Mouse (Mus musculus) kidney, postnatal 36 days (tissue): ENCODE measurements at regions not wholly inside any gene's neighbourhood (a gene's known extent, or its start where the extent isn't known, plus 50 kb on each side); places are given as distances from the start of the nearest gene placed in this dataset.
"Not testable (repeated sequence)": the region's sequence is repeated elsewhere in the genome, so short reads cannot be mapped to it uniquely, and the experiment has no call there.

Source experiments
- DNase-seq, 2 experiments: peaks; one replicate each; pipeline ENCODE4 v3.0.0; 2021 to 2022; ENCODE audit warnings: mixed read lengths in 2 of 2

GRCm38 (mm10) chr5:142281997-142282396, 119.3 kb upstream of the Foxk1 start:
- no peak for DNase-seq

DNA sequence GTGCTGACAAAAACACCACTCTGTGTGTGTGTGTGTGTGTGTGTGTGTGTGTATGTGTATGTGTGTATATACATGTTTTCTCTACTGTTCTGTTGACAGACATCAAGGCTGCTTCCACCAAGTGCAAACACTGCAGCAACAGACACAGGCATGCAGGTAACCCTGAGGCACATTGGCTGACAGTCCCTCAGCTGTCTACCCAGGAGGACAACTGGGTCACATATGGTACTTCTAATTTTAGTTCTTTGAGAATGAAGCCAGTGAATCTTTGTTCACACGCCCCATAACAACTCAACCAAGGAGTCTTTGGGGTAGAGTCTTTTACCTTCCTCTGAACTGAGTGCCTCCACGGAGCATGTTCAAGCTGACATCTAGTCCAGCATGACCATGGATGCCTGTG, 113.3 kb upstream of the Foxk1 start:
- no peak for DNase-seq

DNA sequence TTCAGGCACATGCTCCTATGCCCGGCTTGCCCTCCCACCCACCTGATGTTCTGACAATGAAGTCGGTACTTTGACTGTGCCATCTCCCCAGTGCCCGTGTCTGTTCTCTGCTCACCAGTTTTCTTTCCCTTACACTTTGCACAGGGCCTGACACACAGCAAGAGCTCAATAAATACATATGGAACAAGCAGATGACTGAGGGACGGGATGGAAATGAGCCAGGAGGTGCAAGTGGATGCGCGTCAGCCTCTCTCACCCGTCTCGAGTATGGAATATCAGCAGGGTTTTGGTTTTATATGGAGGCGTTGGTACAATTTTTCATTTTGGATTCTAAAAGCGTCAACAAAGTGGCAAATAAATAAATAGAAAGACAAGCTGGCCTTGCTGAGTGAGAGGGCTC, 109.8 kb upstream of the Foxk1 start:
- DNase-seq: no peak

- not testable (repeated sequence) for DNase-seq
These were observed 104.9 kb upstream of the Foxk1 start for GRCm38 (mm10) chr5:142296401-142296800.

DNA sequence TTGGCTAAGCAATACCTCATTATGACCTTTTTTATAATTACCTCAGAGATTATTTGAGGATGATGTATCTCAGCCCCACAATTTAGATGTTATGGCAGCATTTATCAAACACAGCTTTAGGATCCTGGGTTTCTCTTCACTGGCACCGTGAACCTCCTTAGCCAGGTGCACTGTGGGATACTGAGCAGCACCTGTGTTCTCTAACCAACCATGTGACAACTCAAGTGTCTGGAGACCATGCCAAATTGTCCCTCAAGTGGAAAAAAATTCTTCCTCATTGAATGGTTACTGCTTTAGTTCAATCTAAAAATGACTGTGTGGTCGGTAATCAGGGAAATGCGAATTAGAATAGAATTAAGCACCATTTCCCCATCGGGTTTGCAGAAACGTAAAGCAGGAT, 101.7 kb upstream of the Foxk1 start:
- DNase-seq: no peak

DNA sequence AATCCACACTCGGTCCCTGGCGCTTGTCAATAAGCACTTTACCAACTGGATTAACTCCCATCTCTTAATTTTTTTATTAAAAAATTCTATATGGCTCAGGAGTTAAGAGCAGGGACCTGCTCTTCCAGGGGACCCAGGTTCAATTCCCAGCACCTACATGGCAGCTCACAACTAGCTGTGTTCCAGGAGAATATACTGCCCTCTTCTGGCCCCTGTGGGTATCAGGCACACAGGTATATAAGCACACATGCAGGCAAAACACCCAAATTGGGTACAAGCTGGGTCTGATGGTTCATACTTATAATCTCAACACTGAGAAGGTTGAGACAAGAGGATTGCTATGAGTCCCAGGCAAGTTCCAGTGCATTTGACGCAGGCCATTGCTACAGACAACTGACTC, 92.8 kb upstream of the Foxk1 start:
- DNase-seq: no peak

DNA sequence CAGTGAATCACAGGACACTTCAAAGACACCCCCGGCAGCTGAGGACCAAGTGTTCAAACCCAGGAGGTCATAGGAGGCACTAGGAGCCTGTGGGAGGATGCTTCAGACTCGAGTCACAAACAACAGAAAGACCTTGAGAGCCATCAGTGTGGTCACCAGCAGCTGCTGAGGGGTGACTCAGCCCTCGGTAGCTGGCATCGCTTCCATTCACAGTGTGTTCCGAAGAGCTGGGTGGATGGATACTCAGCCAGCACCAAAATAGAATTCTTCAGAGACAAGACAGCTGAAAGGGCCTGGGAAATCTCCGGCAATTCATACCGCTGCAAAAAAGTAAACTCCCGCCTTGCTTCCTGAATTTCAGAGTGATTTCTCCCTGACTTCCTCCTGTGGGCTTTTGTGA, 87.4 kb upstream of the Foxk1 start:
- DNase-seq: no peak

GRCm38 (mm10) chr5:142314466-142314865, 86.8 kb upstream of the Foxk1 start:
- no peak for DNase-seq

DNA sequence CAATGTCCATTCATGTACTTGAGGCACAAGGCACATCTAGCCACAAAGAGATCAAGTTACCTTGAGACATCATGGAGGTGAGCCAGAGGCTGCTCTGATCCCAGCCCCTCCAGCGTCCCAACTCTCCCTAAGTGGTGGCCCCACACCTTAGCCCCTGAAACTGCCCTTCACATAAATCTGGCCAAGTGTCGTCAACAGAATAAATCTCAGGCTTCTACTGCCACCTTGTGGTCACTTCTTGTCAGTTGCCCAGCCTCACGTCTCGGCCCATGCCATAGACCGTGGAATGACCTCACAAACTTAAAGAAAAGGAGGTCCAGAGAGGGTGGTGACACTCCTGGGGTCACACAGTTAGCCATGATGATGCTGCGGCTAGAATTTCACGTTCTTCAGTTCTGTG, 82.0 kb upstream of the Foxk1 start:
- peak; percentile 58 to 80 for DNase-seq

- DNase-seq: no peak
These were observed 80.0 kb upstream of the Foxk1 start for GRCm38 (mm10) chr5:142321316-142321715.

DNA sequence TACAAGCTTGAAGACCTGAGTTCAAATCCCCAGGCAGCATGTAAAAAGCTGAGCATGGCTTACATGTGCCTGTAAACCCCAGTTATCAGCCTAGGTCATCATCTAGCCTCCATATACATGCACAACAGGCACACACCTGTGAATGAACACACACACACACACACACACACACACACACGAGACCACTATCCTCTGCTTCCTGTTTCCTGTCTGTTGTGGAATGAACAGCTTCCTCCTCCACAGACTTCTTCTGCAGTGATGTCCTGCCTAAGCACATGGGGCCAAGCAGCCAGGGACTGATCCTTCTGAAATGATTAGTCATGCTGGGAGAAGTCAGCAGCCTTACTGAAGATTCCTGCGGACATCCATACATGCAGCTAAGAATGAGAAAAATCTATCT, 76.4 kb upstream of the Foxk1 start:
- DNase-seq: no peak

DNA sequence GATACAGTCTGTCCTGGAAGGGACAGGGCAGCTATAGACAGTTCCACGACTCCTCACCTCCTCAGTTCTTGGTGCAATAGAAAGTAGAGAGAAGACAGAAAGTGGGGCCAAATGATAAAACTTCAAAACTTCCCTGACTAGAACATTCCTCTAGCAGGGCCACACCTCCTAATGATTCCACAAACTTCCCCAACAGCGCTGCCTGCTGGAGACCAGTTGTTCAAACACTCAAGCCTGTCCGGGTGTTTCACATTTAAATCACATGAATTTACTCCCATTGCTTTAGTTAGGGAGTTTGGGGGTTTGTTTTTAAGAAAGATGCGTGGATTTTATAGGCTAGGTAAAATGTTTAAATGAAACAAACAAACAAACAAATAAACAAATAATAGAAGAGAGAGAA, 75.7 kb upstream of the Foxk1 start:
- peak in 1 of 2 experiments; percentile 51 for DNase-seq

GRCm38 (mm10) chr5:142327261-142327660, 74.0 kb upstream of the Foxk1 start:
- peak in 1 of 2 experiments; percentile 52 for DNase-seq

DNA sequence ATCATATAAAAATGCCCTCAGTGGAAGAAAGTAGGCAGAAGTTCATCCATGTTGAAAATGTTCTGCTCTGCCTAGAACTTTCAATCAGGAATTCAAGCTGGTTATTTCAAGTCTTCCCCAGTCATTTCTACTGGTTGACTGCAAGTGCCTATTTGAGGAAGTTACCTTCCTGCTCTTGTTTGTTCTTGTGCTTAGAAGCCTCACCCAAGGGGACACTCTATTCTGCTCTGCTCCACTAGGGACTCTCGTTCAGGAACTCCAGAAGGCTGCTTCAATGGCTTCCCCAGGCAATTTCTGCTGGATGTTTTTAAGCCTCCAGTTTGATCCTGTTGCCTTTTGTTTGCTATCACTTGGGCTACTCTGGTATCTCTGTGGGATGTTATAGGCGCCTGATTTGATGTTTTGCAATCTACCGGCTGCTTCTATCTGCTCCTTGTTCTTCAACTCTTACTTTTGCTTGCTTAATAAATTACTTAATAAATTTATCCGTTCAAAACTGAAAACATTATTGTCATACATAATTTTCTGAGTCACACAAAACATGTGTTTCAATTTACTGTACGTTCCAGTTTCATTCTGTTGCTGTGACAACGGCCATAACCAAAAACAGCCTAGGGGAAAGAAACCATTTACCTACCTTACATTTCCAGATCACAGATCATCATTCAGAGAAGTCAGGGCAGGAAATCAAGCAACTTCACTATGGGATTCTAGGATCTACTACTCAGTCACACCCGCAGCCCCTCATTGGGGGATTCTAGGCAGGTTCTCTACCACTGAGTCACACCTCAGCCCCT, 71.4 kb upstream of the Foxk1 start:
- DNase-seq: no peak

GRCm38 (mm10) chr5:142332744-142333143, 68.6 kb upstream of the Foxk1 start:
- no peak for DNase-seq

- DNase-seq: peak in 1 of 2 experiments; percentile 5
These were observed 63.9 kb upstream of the Foxk1 start for GRCm38 (mm10) chr5:142337436-142337835.

- no peak for DNase-seq
These were observed 63.2 kb upstream of the Foxk1 start for GRCm38 (mm10) chr5:142338051-142338450.

DNA sequence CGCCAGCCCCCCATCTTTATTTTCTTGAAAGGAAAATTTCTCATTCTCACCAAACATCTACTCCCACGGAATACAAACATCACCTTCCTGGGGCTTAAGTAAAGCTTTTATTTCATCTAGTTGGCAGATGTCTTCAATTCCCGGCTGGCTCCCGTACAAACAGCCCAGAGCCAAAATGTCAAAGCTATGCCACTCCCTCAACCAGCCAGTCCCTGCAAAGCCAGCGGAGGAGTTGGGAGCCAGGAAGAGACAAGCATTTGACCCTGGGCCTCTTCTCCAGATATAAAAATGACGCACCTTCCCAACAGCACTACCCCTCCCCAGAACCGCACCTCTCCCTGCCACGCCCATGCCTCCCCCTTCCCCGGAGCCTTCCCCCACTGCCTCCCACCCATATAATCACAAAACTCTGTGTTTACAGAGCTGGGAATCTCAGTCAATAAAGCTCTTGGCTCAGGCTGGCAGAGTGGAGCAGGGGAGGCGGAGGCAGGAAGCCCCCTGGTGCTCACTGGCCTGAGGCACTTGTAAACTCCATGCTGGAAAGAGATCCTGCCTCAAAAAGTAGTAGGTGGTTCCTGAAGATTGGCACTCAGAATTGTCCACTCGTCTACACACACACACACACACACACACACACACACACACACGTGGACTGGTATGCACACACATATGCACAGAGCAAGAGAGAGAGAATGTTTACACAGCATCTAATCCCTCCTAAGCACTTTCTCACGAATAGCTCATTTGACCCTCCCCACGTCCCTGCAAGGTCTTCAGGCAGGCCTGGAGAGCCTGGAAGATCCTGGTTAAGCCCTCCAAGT, 60.9 kb upstream of the Foxk1 start:
- no peak for DNase-seq

- no peak for DNase-seq
These were observed 60.3 kb upstream of the Foxk1 start for GRCm38 (mm10) chr5:142341026-142341432.

- DNase-seq: no peak
These were observed 54.8 kb upstream of the Foxk1 start for GRCm38 (mm10) chr5:142346454-142346853.

DNA sequence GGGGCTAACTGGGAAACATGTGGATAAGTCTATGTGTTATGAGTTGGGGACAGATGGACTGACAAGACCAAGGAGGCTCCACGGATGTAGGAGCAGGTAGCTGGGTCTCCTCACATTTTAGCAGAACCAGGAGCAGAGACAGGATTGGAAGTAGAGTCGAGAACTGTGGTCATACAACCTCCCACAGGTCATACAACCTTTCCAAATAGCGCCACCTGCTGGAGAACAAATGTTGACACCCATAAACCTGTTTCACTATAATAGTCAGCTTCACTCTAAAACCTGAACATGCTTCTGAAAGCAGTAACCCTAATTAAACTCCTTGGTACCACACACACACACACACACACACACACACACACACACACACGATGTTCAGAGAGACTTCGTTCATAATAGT, 50.7 kb upstream of the Foxk1 start:
- DNase-seq: peak in 1 of 2 experiments; percentile 19
